Mouse (Mus musculus) adrenal gland, postnatal 4 days (tissue): ENCODE data around the gene Fastkd5. TPM values are rescaled to one million over a fixed set of nuclear protein-coding genes. Genes with fewer than 3 reads are reported as not detected.

Experiments
- DNase-seq, 2 experiments: peaks; one replicate each; pipeline ENCODE4 v3.0.0; 2021 to 2022; ENCODE audit warnings: low spot score in 2 of 2, mixed read lengths in 2 of 2
- total RNA-seq, 2 experiments: library from RNA; stranded (reverse); gene quantifications; 2 replicates each; pipeline ENCODE4 v1.2.3; 2021

The Fastkd5 gene
- total RNA-seq, 2 experiments from 2014 or later, result 9.6 to 10.3 TPM

DNA sequence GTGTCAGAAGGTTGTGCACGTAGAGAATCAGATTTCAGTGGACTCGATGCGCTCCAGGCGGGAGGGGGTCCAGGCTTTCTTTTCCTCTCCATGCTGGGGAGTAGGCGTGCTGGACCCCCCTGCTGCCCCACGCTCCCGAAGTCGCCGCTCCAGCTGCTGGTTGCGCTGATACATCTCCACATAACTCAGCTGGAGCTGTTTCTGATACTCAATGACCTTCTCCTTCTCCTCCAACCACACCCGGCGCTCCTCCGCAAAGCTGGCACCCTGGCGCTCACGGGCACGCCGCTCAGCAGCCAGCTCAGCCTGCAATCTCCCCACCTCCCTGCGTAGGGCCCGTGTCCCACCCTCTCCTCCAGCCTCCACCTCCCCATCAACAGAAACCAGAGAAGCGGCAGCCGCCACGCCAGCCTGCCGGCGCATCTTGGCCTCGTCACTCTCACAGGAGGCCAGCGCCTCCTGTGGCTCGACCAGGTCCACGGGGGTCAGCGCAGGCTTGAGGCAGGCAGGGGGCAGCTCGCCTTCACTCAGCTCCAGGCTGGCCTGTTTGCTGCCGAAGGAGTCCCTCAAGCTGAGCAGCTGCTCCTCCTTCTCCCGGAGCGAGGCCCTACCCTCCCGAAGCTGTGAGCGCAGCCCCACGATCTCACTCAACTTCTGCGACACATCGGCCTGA lies 5.0 kb upstream of the Fastkd5 start:
- no peak for DNase-seq

- no peak for DNase-seq
These were observed 4.3 kb upstream of the Fastkd5 start for GRCm38 (mm10) chr2:130634006-130634738.

DNA sequence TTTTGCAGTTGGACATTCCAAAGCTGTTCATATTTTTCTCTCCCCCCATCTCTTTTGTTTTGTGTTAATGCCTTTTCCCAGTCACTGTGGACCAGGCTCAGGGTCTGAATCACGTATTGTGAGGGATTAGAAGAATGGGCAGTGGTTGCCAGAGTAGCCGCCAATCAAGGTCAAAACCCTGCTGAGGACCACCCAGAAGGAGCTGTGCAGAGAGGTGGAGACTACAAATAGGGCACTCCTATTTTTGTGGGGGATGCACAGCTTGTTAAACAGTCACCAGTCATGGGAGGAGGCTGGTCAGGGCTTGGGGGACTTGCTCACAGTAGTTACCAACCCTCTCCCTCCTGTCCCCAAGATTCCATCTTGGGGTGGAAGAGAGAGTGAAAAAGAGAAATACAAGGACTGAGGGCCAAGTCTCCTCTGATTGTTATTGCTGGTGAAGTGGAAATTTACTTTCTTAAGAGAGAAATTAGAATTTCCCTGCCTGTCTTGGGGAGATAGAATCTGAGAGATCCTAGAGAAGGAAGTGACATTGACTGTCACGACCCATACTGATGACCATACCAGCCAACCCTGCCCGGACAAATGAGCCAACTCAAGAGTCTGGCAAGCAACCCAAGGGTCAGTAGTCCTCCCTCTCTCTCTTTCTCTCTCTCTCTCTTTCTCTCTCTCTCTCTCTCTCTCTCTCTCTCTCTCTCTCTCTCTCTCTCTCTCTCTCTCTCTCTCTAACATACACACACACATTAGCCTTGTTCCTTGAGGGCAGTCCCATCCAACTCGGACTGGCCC lies 3.3 kb upstream of the Fastkd5 start:
- no peak for DNase-seq

GRCm38 (mm10) chr2:130632416-130632815 lies 2.6 kb upstream of the Fastkd5 start:
- DNase-seq, result no peak

DNA sequence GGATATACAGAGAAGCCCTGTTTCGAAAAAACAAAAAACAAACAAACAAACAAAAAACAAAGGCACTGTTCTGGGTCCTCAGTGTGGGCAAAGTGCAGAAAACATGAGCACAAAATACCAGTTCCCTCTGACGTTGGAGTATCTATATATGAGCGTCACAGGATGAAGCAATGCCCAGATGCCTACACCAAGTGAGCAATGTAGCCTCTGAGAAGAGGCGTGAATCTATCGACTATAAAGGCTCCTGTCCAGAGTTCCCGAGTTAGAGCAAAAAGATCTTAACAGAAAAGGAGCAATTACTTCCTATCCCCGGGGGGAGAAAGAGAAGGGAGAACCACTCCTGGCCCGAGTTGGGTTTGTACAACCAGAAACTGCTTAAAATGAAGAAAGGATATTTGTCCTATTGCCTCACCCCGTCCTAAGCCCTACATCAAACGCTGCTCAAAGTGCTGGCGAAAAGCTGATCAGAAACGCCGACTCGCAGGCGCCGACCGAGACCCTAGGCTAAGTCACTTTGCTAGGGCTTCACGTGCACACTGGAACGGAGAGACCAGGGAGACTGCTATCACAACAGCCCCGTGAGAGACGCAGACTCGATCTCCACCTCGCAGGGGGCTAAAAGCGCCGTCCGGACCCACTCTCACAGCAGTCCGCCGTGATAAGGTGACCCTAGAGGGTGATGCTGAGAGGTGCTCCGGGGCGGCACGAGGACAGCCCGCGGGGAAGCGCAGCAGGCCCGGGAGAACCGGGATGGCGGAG lies 568 bp downstream of the Fastkd5 start:
- no peak for DNase-seq

DNA sequence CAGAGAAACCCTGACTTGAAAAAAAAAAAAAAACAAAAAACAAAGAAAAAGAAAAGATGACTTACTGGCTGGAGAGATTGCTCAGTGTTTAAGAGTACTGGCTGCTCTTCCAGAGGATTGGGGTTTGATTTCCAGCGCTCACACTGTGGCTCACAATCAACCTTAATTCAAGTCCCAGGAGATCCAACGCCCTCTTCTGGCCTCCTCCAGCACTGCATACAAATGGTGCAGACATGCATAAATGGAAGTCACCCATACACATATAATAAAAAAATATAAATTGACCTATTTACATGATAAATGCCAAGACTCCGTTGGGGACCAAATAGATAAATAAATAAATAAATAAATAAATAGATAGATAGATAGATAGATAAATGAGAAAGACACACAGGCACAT lies 1.4 kb downstream of the Fastkd5 start:
- no peak for DNase-seq

- no peak for DNase-seq
These were observed 10.9 kb downstream of the Fastkd5 start for GRCm38 (mm10) chr2:130618972-130619371.

- DNase-seq, result no peak
These were observed 16.7 kb downstream of the Fastkd5 start for GRCm38 (mm10) chr2:130613091-130613490.

GRCm38 (mm10) chr2:130602195-130602594 lies 27.6 kb downstream of the Fastkd5 start:
- DNase-seq, result no peak

- no peak for DNase-seq
These were observed 31.4 kb downstream of the Fastkd5 start for GRCm38 (mm10) chr2:130598399-130598798.

GRCm38 (mm10) chr2:130597601-130598010 lies 32.2 kb downstream of the Fastkd5 start:
- no peak for DNase-seq

DNA sequence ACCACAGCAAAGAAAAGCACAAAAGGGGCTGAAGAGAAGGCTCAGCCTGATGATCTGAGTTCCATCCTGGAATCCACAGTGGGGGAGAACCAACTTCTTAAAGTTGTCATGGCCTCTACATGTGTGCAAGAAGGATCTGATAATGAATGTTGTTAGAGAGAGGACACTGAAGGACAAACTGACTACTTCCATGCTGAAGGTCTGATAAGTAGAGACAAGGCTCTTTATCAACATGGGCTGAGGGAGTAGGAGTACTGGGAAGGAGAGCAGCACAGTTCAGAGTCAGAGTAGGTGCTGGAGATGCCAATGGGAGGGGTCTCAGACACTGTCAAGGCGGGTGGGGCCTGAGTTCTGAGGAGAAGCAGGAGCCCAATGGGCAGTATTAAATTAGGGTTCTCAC lies 34.2 kb downstream of the Fastkd5 start:
- no peak for DNase-seq

GRCm38 (mm10) chr2:130591016-130591415 lies 38.8 kb downstream of the Fastkd5 start:
- no peak for DNase-seq

DNA sequence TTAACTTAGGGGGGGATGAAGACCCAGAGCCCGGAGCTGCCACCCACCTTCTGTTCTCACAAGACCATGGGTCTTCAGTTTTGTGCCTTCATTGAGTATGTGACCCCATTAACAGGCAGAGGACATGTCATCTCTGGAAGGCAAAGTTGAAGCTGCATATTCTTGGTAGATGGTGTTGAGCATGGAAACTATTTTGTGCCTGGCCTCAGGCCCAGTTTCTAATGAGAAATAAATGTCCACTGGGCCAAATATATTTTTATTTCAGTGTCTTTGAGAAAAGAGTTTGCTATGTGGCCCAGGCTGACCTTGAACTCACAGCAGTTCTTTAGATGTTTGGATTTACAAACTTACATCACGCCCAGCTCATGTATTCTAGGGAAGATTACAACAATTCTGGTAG lies 40.1 kb downstream of the Fastkd5 start:
- no peak for DNase-seq

- DNase-seq, result no peak
These were observed 40.7 kb downstream of the Fastkd5 start for GRCm38 (mm10) chr2:130589157-130589556.

GRCm38 (mm10) chr2:130588373-130588772 lies 41.5 kb downstream of the Fastkd5 start:
- DNase-seq, result no peak

GRCm38 (mm10) chr2:130586016-130586415 lies 43.8 kb downstream of the Fastkd5 start:
- DNase-seq, result no peak

DNA sequence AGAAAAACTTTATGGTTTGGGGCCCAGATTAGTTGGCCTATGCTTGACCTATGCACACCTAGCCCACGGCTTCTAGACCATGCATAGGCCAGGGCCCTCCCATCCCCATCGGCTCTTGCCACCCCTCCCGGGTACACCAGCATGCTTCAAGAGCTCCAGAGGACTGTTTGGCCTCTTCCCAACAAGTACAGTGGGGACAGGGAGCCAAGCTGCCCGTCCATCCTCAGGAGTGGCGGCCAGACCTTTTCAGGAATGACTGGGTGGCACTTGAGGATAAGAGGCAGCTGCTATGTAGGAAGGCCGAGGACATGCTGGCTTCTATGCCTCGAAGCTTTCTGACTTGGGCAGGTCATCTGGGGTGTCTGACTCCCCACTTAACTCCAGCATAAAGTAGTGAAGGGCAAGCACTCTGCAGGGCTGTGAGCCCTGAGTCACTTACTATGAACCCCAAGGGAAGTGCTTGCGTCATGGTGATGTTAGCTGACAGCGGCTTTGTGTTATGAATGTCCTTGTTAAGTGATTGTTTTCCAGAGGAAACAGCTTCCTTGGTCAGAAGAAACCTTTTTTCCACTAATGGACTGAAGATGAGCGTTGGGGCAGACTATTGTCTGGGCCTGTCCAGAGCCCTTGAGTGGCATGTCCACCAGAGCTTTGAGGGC lies 45.8 kb downstream of the Fastkd5 start:
- no peak for DNase-seq

- DNase-seq, result no peak
These were observed 47.3 kb downstream of the Fastkd5 start, which contains the start of gene Avp for GRCm38 (mm10) chr2:130582552-130582951. TSS of gene Avp (minus strand) at chr2:130582554.

DNA sequence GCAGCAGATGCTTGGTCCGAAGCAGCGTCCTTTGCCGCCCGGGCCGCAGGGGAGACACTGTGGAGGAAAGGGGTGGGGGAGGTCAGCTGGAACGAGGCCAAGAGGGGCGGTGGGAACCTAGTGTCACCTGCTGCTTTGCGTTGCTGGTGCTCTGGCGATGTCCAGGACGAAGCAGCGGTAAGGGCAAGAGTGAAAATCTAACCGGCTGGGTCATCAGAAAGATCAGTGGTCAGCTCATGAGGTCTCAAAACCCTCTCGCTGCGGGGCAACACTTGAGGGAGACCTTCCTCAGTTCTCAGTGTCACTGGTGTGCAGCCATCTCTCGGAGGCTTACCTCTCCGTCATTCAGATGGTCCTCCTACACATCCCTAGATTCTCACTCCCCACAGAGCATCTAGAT lies 48.6 kb downstream of the Fastkd5 start:
- DNase-seq, result no peak

DNA sequence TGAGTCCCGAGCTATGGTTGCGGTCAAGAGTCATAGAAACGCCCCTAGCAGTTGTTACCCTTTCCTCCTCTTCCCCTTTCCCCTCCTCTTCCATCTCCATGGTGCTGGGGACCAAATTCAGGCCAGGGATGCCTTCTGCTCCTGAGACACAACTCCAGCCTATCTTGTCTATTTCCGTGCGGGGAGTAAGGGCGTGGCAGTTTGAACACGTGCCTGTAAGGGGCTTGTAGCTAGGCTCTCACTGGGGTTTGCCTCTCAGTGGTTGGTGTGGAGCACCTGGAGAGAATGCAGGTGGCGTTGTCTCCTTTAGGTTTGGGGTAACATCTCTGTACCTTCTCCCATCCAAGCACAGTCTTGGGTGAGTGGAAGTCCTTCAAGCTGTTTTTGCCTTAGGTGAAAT lies 50.0 kb downstream of the Fastkd5 start:
- DNase-seq, result no peak
